Mouse (Mus musculus) heart, postnatal 0 days (tissue): ENCODE results near the gene 4833420G17Rik.

Experiments used
- CTCF ChIP-seq: IDR thresholded peaks from 2 replicates; pipeline ENCODE4 v1.5.1; 2016; ENCODE audit warnings: antibody characterized with exemption, control low read depth, low read depth
- EP300 ChIP-seq: IDR thresholded peaks from 2 replicates; pipeline ENCODE4 v1.6.1; 2016; ENCODE audit warnings: antibody characterized with exemption, low read depth

GRCm38 (mm10) chr13:119455082-119455481, 7.5 kb upstream of the 4833420G17Rik start:
- no peak for TF ChIP-seq CTCF
- no peak for TF ChIP-seq EP300
